12 mouse cellular contexts compared by ENCODE assay signal in genomic region chr8:120415474-120415873, GRCm38 (mm10).
A peak's percentile ranks its signal among the peaks of the same experiment; 100 is the strongest.
DNase-seq lines count a peak whose midpoint lies in the region; ATAC-seq lines count a peak whose summit lies in the region.
"Had no signal": no experiment of that assay in that cellular context is flagged by ENCODE, and none has a peak within 500 bp of the region (broad histone marks: within the 10 kb centered on the region; RNA-seq: fewer than 3 reads in every experiment).

No protein-coding gene starts in this region.

- H3K9ac ChIP-seq in heart, embryonic 13.5 days = no peak overlapping the region
- H3K9ac ChIP-seq in neural tube, embryonic 12.5 days = no peak overlapping the region
- no peak overlapping the region for H3K9ac ChIP-seq in neural tube, embryonic 15.5 days (replicated peaks)
- no peak overlapping the region for H3K9ac ChIP-seq in limb, embryonic 12.5 days (replicated peaks)

- H3K4me3 ChIP-seq in heart, embryonic 13.5 days = no peak overlapping the region
- H3K4me3 ChIP-seq in neural tube, embryonic 12.5 days = no peak overlapping the region
- no peak overlapping the region for H3K4me3 ChIP-seq in neural tube, embryonic 15.5 days (replicated peaks)
- H3K4me3 ChIP-seq in limb, embryonic 12.5 days (replicated peaks) = no peak overlapping the region

- no peak for ATAC-seq in heart, embryonic 13.5 days (ENCODE audit: extremely low read depth, insufficient number of reproducible peaks, low FRiP score, low TSS enrichment)
- ATAC-seq in neural tube, embryonic 12.5 days (ENCODE audit: low FRiP score, low read depth) = no peak
- ATAC-seq in neural tube, embryonic 15.5 days (ENCODE audit: low FRiP score) = no peak
- no peak for ATAC-seq in limb, embryonic 12.5 days (ENCODE audit: insufficient number of reproducible peaks, insufficient read depth, low FRiP score, low TSS enrichment, low read depth)

- no peaks in the 10 kb centered on the region for H3K9me3 ChIP-seq in heart, embryonic 13.5 days
- H3K9me3 ChIP-seq in neural tube, embryonic 12.5 days = no peaks in the 10 kb centered on the region
- H3K9me3 ChIP-seq in neural tube, embryonic 15.5 days (replicated peaks) = no peaks in the 10 kb centered on the region
- H3K9me3 ChIP-seq in limb, embryonic 12.5 days = no peaks in the 10 kb centered on the region

- 77% methylated on average over 10 of the region's 11 CpGs for WGBS in heart, embryonic 13.5 days
- 48% methylated on average over 9 of the region's 11 CpGs for WGBS in neural tube, embryonic 12.5 days
- 59% methylated on average over 9 of the region's 11 CpGs for WGBS in neural tube, embryonic 15.5 days
- WGBS in limb, embryonic 12.5 days = 58% methylated on average over 9 of the region's 11 CpGs

- H3K36me3 ChIP-seq in heart, embryonic 13.5 days = no peaks in the 10 kb centered on the region
- no peaks in the 10 kb centered on the region for H3K36me3 ChIP-seq in neural tube, embryonic 12.5 days
- H3K36me3 ChIP-seq in neural tube, embryonic 15.5 days = no peaks in the 10 kb centered on the region
- H3K36me3 ChIP-seq in limb, embryonic 12.5 days = no peaks in the 10 kb centered on the region

- H3K4me1 ChIP-seq in heart, embryonic 13.5 days = peaks cover 64% of the 10 kb centered on the region
- H3K4me1 ChIP-seq in neural tube, embryonic 12.5 days = peaks cover 97% of the 10 kb centered on the region
- H3K4me1 ChIP-seq in neural tube, embryonic 15.5 days = peaks cover 83% of the 10 kb centered on the region
- peaks cover 97% of the 10 kb centered on the region for H3K4me1 ChIP-seq in limb, embryonic 12.5 days (replicated peaks)

- H3K4me2 ChIP-seq in heart, embryonic 13.5 days = no peak overlapping the region
- H3K4me2 ChIP-seq in neural tube, embryonic 12.5 days (replicated peaks) = no peak overlapping the region
- H3K4me2 ChIP-seq in neural tube, embryonic 15.5 days = no peak overlapping the region
- H3K4me2 ChIP-seq in limb, embryonic 12.5 days = no peak overlapping the region

- peak overlapping the region; percentile 90 for H3K27ac ChIP-seq in heart, embryonic 13.5 days (replicated peaks)
- H3K27ac ChIP-seq in neural tube, embryonic 12.5 days = peak overlapping the region; percentile 88; the same call in 1 of the 2 replicates
- no peak overlapping the region; the same call in 1 of the 2 replicates for H3K27ac ChIP-seq in neural tube, embryonic 15.5 days (replicated peaks)
- H3K27ac ChIP-seq in limb, embryonic 12.5 days = peak overlapping the region; percentile 93; the same call in 1 of the 2 replicates
- H3K27ac ChIP-seq: macrophage had no signal

- peaks cover 10% of the 10 kb centered on the region; the same call in 1 of the 2 replicates for H3K27me3 ChIP-seq in heart, embryonic 13.5 days (replicated peaks)
- 0 out of 2 replicates have a peak, but pooled peaks cover 2% of the 10 kb centered on the region for H3K27me3 ChIP-seq in neural tube, embryonic 12.5 days (replicated peaks)
- no peaks in the 10 kb centered on the region for H3K27me3 ChIP-seq in neural tube, embryonic 15.5 days (replicated peaks)
- peaks cover 29% of the 10 kb centered on the region for H3K27me3 ChIP-seq in limb, embryonic 12.5 days

- DNase-seq in heart, adult 18-20 months = no peak
- no peak for DNase-seq in thymus, postnatal 10 days (ENCODE audit: low spot score in 2 of 2)
- DNase-seq in gastrocnemius, adult 18-20 months (ENCODE audit: low spot score) = no peak
- no peak for DNase-seq in gastrocnemius, postnatal 10 days
- DNase-seq: adrenal gland, postnatal 25 days; cerebellum, adult 8-10 months; heart, adult 11 months had no signal
